Mouse (Mus musculus) liver, postnatal 0 days (tissue): ENCODE results near the gene Nectin2. TPM values are rescaled to one million over a fixed set of nuclear protein-coding genes. Genes with fewer than 3 reads are reported as not detected.
A peak's percentile ranks its signal among the peaks of the same experiment; 100 is the strongest.

ENCODE experiments used
- ATAC-seq: fragments of 200-750 bp; cut with Nextera tagmentation; 2 replicates; pipeline ENCODE4 v1.8.0; 2017; ENCODE audit warnings: mild to moderate bottlenecking, moderate library complexity
- DNase-seq: peaks from one replicate; pipeline ENCODE4 v3.0.0-alpha.2; 2016
- H3K27ac ChIP-seq: fragments of 300-500 bp; sonication (generic); 2 replicates; pipeline ENCODE4 v1.5.1; 2014; ENCODE audit warnings: antibody characterized with exemption, moderate library complexity, mild to moderate bottlenecking, low read depth
- H3K27me3 ChIP-seq: fragments of 300-500 bp; sonication (generic); 2 replicates; pipeline ENCODE4 v1.6.1; 2014; ENCODE audit warnings: low read length, control low read depth, mixed read lengths; ENCODE audit not compliant: insufficient read depth
- H3K36me3 ChIP-seq: fragments of 300-500 bp; sonication (generic); replicated peaks from 2 replicates; pipeline ENCODE4 v1.6.1; 2014; ENCODE audit warnings: mild to moderate bottlenecking, control low read depth, low read length, moderate library complexity, mixed read lengths; ENCODE audit not compliant: insufficient read depth
- H3K4me1 ChIP-seq: fragments of 300-500 bp; sonication (generic); 2 replicates; pipeline ENCODE4 v1.6.1; 2014; ENCODE audit warnings: antibody characterized with exemption, mild to moderate bottlenecking, control low read depth; ENCODE audit not compliant: insufficient read depth
- H3K4me2 ChIP-seq: fragments of 300-500 bp; sonication (generic); 2 replicates; pipeline ENCODE4 v1.6.1; 2014; ENCODE audit warnings: low read depth, mild to moderate bottlenecking, low read length, moderate library complexity, mixed read lengths
- H3K4me3 ChIP-seq: fragments of 300-500 bp; sonication (generic); 2 replicates; pipeline ENCODE4 v1.5.1; 2014; ENCODE audit warnings: low read depth, low read length
- H3K9ac ChIP-seq: fragments of 300-500 bp; sonication (generic); replicated peaks from 2 replicates; pipeline ENCODE4 v1.6.1; 2014; ENCODE audit warnings: mild to moderate bottlenecking, moderate library complexity
- H3K9me3 ChIP-seq: fragments of 300-500 bp; sonication (generic); 2 replicates; pipeline ENCODE4 v1.6.1; 2016; ENCODE audit warnings: mild to moderate bottlenecking, control low read depth, low read length, mixed read lengths
- CTCF ChIP-seq: sonication (generic); IDR thresholded peaks from 2 replicates; pipeline ENCODE4 v1.5.1; 2016; ENCODE audit warnings: antibody characterized with exemption, low read depth
- EP300 ChIP-seq: IDR thresholded peaks from 2 replicates; pipeline ENCODE4 v1.6.1; 2016; ENCODE audit warnings: antibody characterized with exemption, low read depth, mild to moderate bottlenecking
- WGBS: fragments of 180-500 bp; shearing (Covaris S2); extraction: QIAGEN DNeasy Blood & Tissue Kit; methylation state at CpG from one replicate; pipeline ENCODE4 v1.1.7; 2014; ENCODE audit not compliant: insufficient replicate concordance; 5-methylcytosine and 5-hydroxymethylcytosine counted together
- polyA plus RNA-seq: library from polyadenylated mRNA; unstranded; fragments of >200 nt; fragmentation: Nextera tagmentation; extraction: Ambion mirVana; gene quantifications from 2 replicates; pipeline ENCODE4 v1.2.1, GENCODE M21; 2015

The Nectin2 gene
- polyA plus RNA-seq, 1 experiment from 2014 or later = 51.0 TPM

GRCm38 (mm10) chr7:19741329-19742031 lies 8.8 kb downstream of the Nectin2 start:
- Histone ChIP-seq H3K27ac (no peak overlapping the region), H3K4me2 (no peak overlapping the region), H3K4me1 (peaks cover 21% of the 10 kb centered on the region), H3K27me3 (no peaks in the 10 kb centered on the region), H3K9me3 (no peaks in the 10 kb centered on the region), H3K36me3 (peaks cover 7% of the 10 kb centered on the region), H3K4me3 (no peak overlapping the region), H3K9ac (no peak overlapping the region)
- DNase-seq = no peak
- TF ChIP-seq EP300 = no peak
- no peak for TF ChIP-seq CTCF
- WGBS = 29% methylated on average over 8 of the region's 8 CpGs
- ATAC-seq = no peak

- TF ChIP-seq EP300 (no peak), CTCF (peak; percentile 36)
- H3K4me1 ChIP-seq = peaks cover 15% of the 10 kb centered on the region
- H3K27ac ChIP-seq = no peak overlapping the region
Measured at GRCm38 (mm10) chr7:19740269-19740668, 10.0 kb downstream of the Nectin2 start.

GRCm38 (mm10) chr7:19738771-19739170 lies 11.5 kb downstream of the Nectin2 start:
- H3K4me1 ChIP-seq = peaks cover 11% of the 10 kb centered on the region
- no peak for DNase-seq

More at GRCm38 (mm10) chr7:19740269-19740668, 10.0 kb downstream of the Nectin2 start:
- Histone ChIP-seq H3K4me3 (no peak overlapping the region), H3K27me3 (no peaks in the 10 kb centered on the region), H3K36me3 (peaks cover 7% of the 10 kb centered on the region), H3K9ac (no peak overlapping the region), H3K9me3 (no peaks in the 10 kb centered on the region), H3K4me2 (no peak overlapping the region)
- DNase-seq (no peak), ATAC-seq (no peak)
- 73% methylated on average over 11 of the region's 11 CpGs for WGBS

GRCm38 (mm10) chr7:19736389-19737057 lies 13.8 kb downstream of the Nectin2 start:
- ATAC-seq (peak; percentile 88), DNase-seq (peak; percentile 42)
- Histone ChIP-seq H3K4me2 (peak overlapping the region; percentile 24), H3K9me3 (no peaks in the 10 kb centered on the region), H3K27me3 (no peaks in the 10 kb centered on the region), H3K9ac (no peak overlapping the region), H3K4me1 (peaks cover 6% of the 10 kb centered on the region), H3K36me3 (peaks cover 11% of the 10 kb centered on the region), H3K4me3 (no peak overlapping the region), H3K27ac (peak overlapping the region; percentile 48; the same call in 1 of the 2 replicates)
- 40% methylated on average over 16 of the region's 16 CpGs for WGBS
- no peak for TF ChIP-seq CTCF

More at GRCm38 (mm10) chr7:19738771-19739170, 11.5 kb downstream of the Nectin2 start:
- peaks cover 7% of the 10 kb centered on the region for H3K36me3 ChIP-seq
- H3K4me2 ChIP-seq = no peak overlapping the region
- H3K27me3 ChIP-seq = no peaks in the 10 kb centered on the region
- no peak for TF ChIP-seq EP300
- peak; percentile 52 for TF ChIP-seq CTCF
- no peak overlapping the region for H3K9ac ChIP-seq
- no peak overlapping the region for H3K4me3 ChIP-seq
- ATAC-seq = no peak
- no peaks in the 10 kb centered on the region for H3K9me3 ChIP-seq
- no peak overlapping the region for H3K27ac ChIP-seq
- 77% methylated on average over 3 of the region's 3 CpGs for WGBS

- TF ChIP-seq EP300 (no peak), CTCF (no peak)
- no peak for ATAC-seq
- Histone ChIP-seq H3K27me3 (no peaks in the 10 kb centered on the region), H3K4me3 (no peak overlapping the region), H3K4me2 (no peak overlapping the region), H3K27ac (no peak overlapping the region), H3K9ac (no peak overlapping the region; the same call in 1 of the 2 replicates), H3K4me1 (peaks cover 4% of the 10 kb centered on the region; the same call in 1 of the 2 replicates), H3K9me3 (no peaks in the 10 kb centered on the region), H3K36me3 (peaks cover 22% of the 10 kb centered on the region)
- DNase-seq = no peak
- 82% methylated on average over 10 of the region's 10 CpGs for WGBS
Measured at GRCm38 (mm10) chr7:19734178-19734666, 16.1 kb downstream of the Nectin2 start.

- H3K27me3 ChIP-seq = no peaks in the 10 kb centered on the region
- no peak overlapping the region for H3K27ac ChIP-seq
- whole genome bisulfite sequencing = 74% methylated on average over 4 of the region's 4 CpGs
- no peak for TF ChIP-seq EP300
- no peak for TF ChIP-seq CTCF
- DNase-seq (no peak), ATAC-seq (no peak)
- no peak overlapping the region for H3K4me2 ChIP-seq
- peaks cover 16% of the 10 kb centered on the region for H3K36me3 ChIP-seq
- H3K4me3 ChIP-seq = no peak overlapping the region
- no peaks in the 10 kb centered on the region for H3K9me3 ChIP-seq
- H3K4me1 ChIP-seq = 0 out of 2 replicates have a peak, but pooled peaks cover 2% of the 10 kb centered on the region
- H3K9ac ChIP-seq = no peak overlapping the region
Measured at GRCm38 (mm10) chr7:19726541-19726940, 23.7 kb downstream of the Nectin2 start.
